In genomic region chr2:167422150-167422470, GRCm38 (mm10) we compare ENCODE assay signal across 7 mouse cellular contexts. TPM values are rescaled to one million over a fixed set of nuclear protein-coding genes. Genes with fewer than 3 reads are reported as not detected.
DNase-seq lines count a peak whose midpoint lies in the region; ATAC-seq and TF ChIP-seq lines count a peak whose summit lies in the region.

No protein-coding gene starts in this region.

- no peak for TF ChIP-seq EP300 in stomach, postnatal 0 days (optimal IDR thresholded peaks at IDR 0.05)

- DNase-seq in spleen, adult 2 months (ENCODE audit: low read depth in 1 of 2, low spot score in 2 of 2) = no peak
- no peak for DNase-seq in spleen, postnatal 36 days (ENCODE audit: low spot score in 2 of 2)
- DNase-seq in forebrain, embryonic 11.5 days (ENCODE audit: low spot score) = no peak
- DNase-seq in stomach, postnatal 0 days (ENCODE audit: low spot score) = no peak
- no peak for DNase-seq in layer of hippocampus, postnatal 36 days
- no peak for DNase-seq in left cerebral cortex, postnatal 10 days (ENCODE audit: extremely low spot score in 1 of 2, low spot score in 2 of 2)

- peaks cover 26% of the 10 kb centered on the region for H3K36me3 ChIP-seq in spleen, adult 2 months (ENCODE audit: control insufficient read depth, insufficient read depth, low read length)
- peaks cover 7% of the 10 kb centered on the region; the same call in 1 of the 2 replicates for H3K36me3 ChIP-seq in forebrain, embryonic 11.5 days (ENCODE audit: control insufficient read depth, insufficient read depth, low read length)
- peaks cover 32% of the 10 kb centered on the region for H3K36me3 ChIP-seq in limb, embryonic 15.5 days
- H3K36me3 ChIP-seq in stomach, postnatal 0 days (ENCODE audit: control insufficient read depth, insufficient read depth, low read length) = peaks cover 18% of the 10 kb centered on the region; the same call in 1 of the 2 replicates

- peak overlapping the region; percentile 93 for H3K4me3 ChIP-seq in spleen, adult 2 months (ENCODE audit: extremely low read depth, insufficient read depth, insufficient read length)
- H3K4me3 ChIP-seq in forebrain, embryonic 11.5 days (ENCODE audit: low read depth, low read length) = peak overlapping the region; percentile 86
- peak overlapping the region; percentile 70 for H3K4me3 ChIP-seq in limb, embryonic 15.5 days
- H3K4me3 ChIP-seq in stomach, postnatal 0 days (ENCODE audit: low read depth, low read length) = peak overlapping the region; percentile 83

- no peak for TF ChIP-seq CTCF in spleen, adult 2 months (IDR thresholded peaks at IDR 0.05; ENCODE audit: extremely low read depth, insufficient read depth, insufficient read length, insufficient replicate concordance)
- no peak for TF ChIP-seq CTCF in stomach, postnatal 0 days (IDR thresholded peaks at IDR 0.05; ENCODE audit: low read depth)

- ATAC-seq in forebrain, embryonic 11.5 days (replicated peaks; ENCODE audit: low FRiP score) = no peak
- ATAC-seq in limb, embryonic 15.5 days (ENCODE audit: insufficient number of reproducible peaks, low FRiP score, low TSS enrichment, low read depth) = no peak
- no peak for ATAC-seq in stomach, postnatal 0 days (ENCODE audit: low FRiP score, low TSS enrichment)

- H3K9me3 ChIP-seq in forebrain, embryonic 11.5 days (ENCODE audit: control insufficient read depth, low read length) = peaks cover 3% of the 10 kb centered on the region; the same call in 1 of the 2 replicates
- H3K9me3 ChIP-seq in limb, embryonic 15.5 days = no peaks in the 10 kb centered on the region
- no peaks in the 10 kb centered on the region for H3K9me3 ChIP-seq in stomach, postnatal 0 days (ENCODE audit: control insufficient read depth, low read length)

- peak overlapping the region; percentile 97 for H3K27ac ChIP-seq in spleen, adult 2 months (ENCODE audit: insufficient read depth, low read length)
- peak overlapping the region; percentile 96 for H3K27ac ChIP-seq in forebrain, embryonic 11.5 days (ENCODE audit: low read depth, low read length)
- peak overlapping the region; percentile 98 for H3K27ac ChIP-seq in limb, embryonic 15.5 days
- H3K27ac ChIP-seq in stomach, postnatal 0 days (replicated peaks) = peak overlapping the region; percentile 97

- peak overlapping the region; percentile 67 for H3K4me2 ChIP-seq in forebrain, embryonic 11.5 days (ENCODE audit: low read depth, low read length, severe bottlenecking)
- peak overlapping the region; percentile 78 for H3K4me2 ChIP-seq in limb, embryonic 15.5 days
- H3K4me2 ChIP-seq in stomach, postnatal 0 days (replicated peaks; ENCODE audit: low read depth) = peak overlapping the region; percentile 83

- intact Hi-C loops in left cerebral cortex, postnatal 10 days (cut with DNase I) = no loop called here

- no peaks in the 10 kb centered on the region for H3K27me3 ChIP-seq in spleen, adult 2 months (ENCODE audit: control insufficient read depth, insufficient read depth, low read length)
- H3K27me3 ChIP-seq in forebrain, embryonic 11.5 days (ENCODE audit: control insufficient read depth, insufficient read depth, low read length) = no peaks in the 10 kb centered on the region
- H3K27me3 ChIP-seq in limb, embryonic 15.5 days = no peaks in the 10 kb centered on the region
- H3K27me3 ChIP-seq in stomach, postnatal 0 days (ENCODE audit: control insufficient read depth, insufficient read depth, low read length) = no peaks in the 10 kb centered on the region

- WGBS in spleen, adult 2 months = 5% methylated on average over 11 of the region's 11 CpGs
- WGBS in forebrain, embryonic 11.5 days = 5% methylated on average over 11 of the region's 11 CpGs
- 6% methylated on average over 11 of the region's 11 CpGs for WGBS in limb, embryonic 15.5 days
- WGBS in stomach, postnatal 0 days = 8% methylated on average over 11 of the region's 11 CpGs

- H3K4me1 ChIP-seq in spleen, adult 2 months (ENCODE audit: control insufficient read depth, insufficient read depth, insufficient read length) = peaks cover 6% of the 10 kb centered on the region; the same call in 1 of the 2 replicates
- H3K4me1 ChIP-seq in forebrain, embryonic 11.5 days (replicated peaks; ENCODE audit: control insufficient read depth, insufficient read depth, low read length) = peaks cover 7% of the 10 kb centered on the region; the same call in 1 of the 2 replicates
- H3K4me1 ChIP-seq in limb, embryonic 15.5 days = peaks cover 19% of the 10 kb centered on the region
- H3K4me1 ChIP-seq in stomach, postnatal 0 days (replicated peaks; ENCODE audit: control insufficient read depth, insufficient read depth) = 0 out of 2 replicates have a peak, but pooled peaks cover 2% of the 10 kb centered on the region

- no peak for TF ChIP-seq POLR2A in spleen, adult 2 months (IDR thresholded peaks at IDR 0.05; ENCODE audit: low read depth, low read length)

- H3K9ac ChIP-seq in forebrain, embryonic 11.5 days (ENCODE audit: low read length) = peak overlapping the region; percentile 98
- H3K9ac ChIP-seq in limb, embryonic 15.5 days = peak overlapping the region; percentile 88
- peak overlapping the region; percentile 97 for H3K9ac ChIP-seq in stomach, postnatal 0 days (ENCODE audit: low read length)

RNA-seq across cellular contexts. Expression of gene Slc9a8, which starts 0.6 kb away (rescaled TPM):
- 47.7 and 53.8 TPM in 2 replicates for polyA plus RNA-seq in spleen, adult 2 months (2012; rRNA removed)
- polyA plus RNA-seq in forebrain, embryonic 11.5 days (2014; fragmentation: Nextera tagmentation; extraction: Ambion mirVana) = 23.9 and 24.3 TPM in 2 replicates
- 14.7 and 16.6 TPM in 2 replicates for polyA plus RNA-seq in limb, embryonic 15.5 days (2015; fragmentation: Nextera tagmentation; extraction: Ambion mirVana)
- polyA plus RNA-seq in stomach, postnatal 0 days (2015; fragmentation: Nextera tagmentation; extraction: Ambion mirVana) = 10.4 and 11.8 TPM in 2 replicates
- 10 to 100 TPM; 28.3 to 34.1 TPM for total RNA-seq in layer of hippocampus, postnatal 36 days (2021)
- 10 to 100 TPM; 33.9 to 35.6 TPM for total RNA-seq in left cerebral cortex, postnatal 10 days (2021)
